Mouse (Mus musculus) cerebellum, adult 2 months (tissue): Measurements from ENCODE around the gene Paqr4. TPM values are rescaled to one million over a fixed set of nuclear protein-coding genes. Genes with fewer than 3 reads are reported as not detected.

ENCODE experiments used
- DNase-seq, 2 experiments: peaks; one replicate each; pipeline ENCODE4 v3.0.0; 2021
- H3K27ac ChIP-seq: fragments of 200-500 bp; 2 replicates; pipeline ENCODE4 v1.5.1; 2012; ENCODE audit warnings: low read length, control low read depth, inconsistent platforms; ENCODE audit not compliant: insufficient read depth
- H3K27me3 ChIP-seq: fragments of 200-500 bp; 2 replicates; pipeline ENCODE4 v1.6.1; 2012; ENCODE audit warnings: inconsistent platforms, mild to moderate bottlenecking, low read length, moderate library complexity; ENCODE audit not compliant: control insufficient read depth, insufficient read depth
- H3K4me1 ChIP-seq: fragments of 200-500 bp; 2 replicates; pipeline ENCODE4 v1.6.1; 2011; ENCODE audit warnings: low read length; ENCODE audit not compliant: control insufficient read depth, insufficient read depth
- H3K4me3 ChIP-seq: fragments of 200-500 bp; replicated peaks from 2 replicates; pipeline ENCODE3; 2011; ENCODE audit warnings: mild to moderate bottlenecking, low read depth, low read length, control low read depth; ENCODE audit not compliant: insufficient read depth
- CTCF ChIP-seq: fragments of 200-500 bp; IDR thresholded peaks from 2 replicates; pipeline ENCODE4 v1.5.1; 2011; ENCODE audit warnings: low read depth, mild to moderate bottlenecking, control low read depth, low read length, moderate library complexity, borderline replicate concordance; ENCODE audit not compliant: insufficient read depth
- POLR2A ChIP-seq: fragments of 200-500 bp; IDR thresholded peaks from 2 replicates; pipeline ENCODE4 v1.6.1; 2011; ENCODE audit warnings: low read length, control low read depth, borderline replicate concordance; ENCODE audit not compliant: insufficient read depth
- WGBS: fragments of 180-500 bp; shearing (Covaris S2); methylation state at CpG from one replicate; pipeline ENCODE4 v1.1.7; 2018; 5-methylcytosine and 5-hydroxymethylcytosine counted together
- polyA plus RNA-seq: library from polyadenylated mRNA; depleted of rRNA; stranded (reverse); fragments of >200 nt; gene quantifications from 2 replicates; pipeline ENCODE4 v1.2.3, GENCODE M21; 2012; rRNA removed

The Paqr4 gene
- 92.0 and 104 TPM in 2 replicates for polyA plus RNA-seq

DNA sequence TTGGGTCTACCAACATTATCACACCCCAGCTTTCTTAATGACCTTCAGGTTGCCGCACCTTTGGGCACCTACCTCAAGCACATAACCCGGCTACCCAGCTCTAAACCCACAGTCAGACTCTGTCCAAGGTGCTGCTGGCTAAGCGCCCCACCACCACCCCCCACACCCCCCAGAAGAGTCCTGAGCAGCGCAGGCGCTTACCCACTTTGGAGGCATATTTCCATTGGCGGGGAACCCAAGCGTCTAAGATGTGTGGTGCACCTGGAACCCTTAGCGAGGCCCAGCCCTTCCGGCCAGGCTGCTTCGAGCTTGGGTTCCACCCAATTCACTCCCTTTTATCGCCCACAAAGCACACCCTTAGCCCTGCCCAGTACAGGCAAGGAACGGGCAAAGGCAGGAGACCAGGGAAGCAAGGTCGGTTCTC lies at the start of gene Paqr4:
Gene Paqr4, minus strand, starts transcription at position 270 of the 424 bp plus-strand sequence.
- H3K4me1 ChIP-seq = peaks cover 9% of the 10 kb centered on the region; the same call in 1 of the 2 replicates
- WGBS = 3% methylated on average over 13 of the region's 13 CpGs
- TF ChIP-seq CTCF (no peak), POLR2A (no peak)

GRCm38 (mm10) chr17:23789749-23790268 lies 49.1 kb upstream of the Paqr4 start:
- Histone ChIP-seq H3K4me1 (peaks cover 3% of the 10 kb centered on the region; the same call in 1 of the 2 replicates), H3K4me3 (peak overlapping the region; percentile 61), H3K27ac (peak overlapping the region; percentile 78), H3K27me3 (no peaks in the 10 kb centered on the region)
- 40% methylated on average over 8 of the region's 8 CpGs for WGBS
- DNase-seq = no peak
- TF ChIP-seq POLR2A = no peak
- no peak for TF ChIP-seq CTCF

More for the DNA sequence above, at the start of gene Paqr4:
- peak within 1 kb of the TSS; percentile 71 for H3K27ac ChIP-seq
- peak within 1 kb of the TSS; percentile 83 for H3K4me3 ChIP-seq
- H3K27me3 ChIP-seq = no peaks in the 10 kb centered on the region; the same call in 1 of the 2 replicates
- peak in 1 of 2 experiments; percentile 52 for DNase-seq

- Histone ChIP-seq H3K4me1 (peaks cover 3% of the 10 kb centered on the region; the same call in 1 of the 2 replicates), H3K4me3 (no peak overlapping the region), H3K27me3 (no peaks in the 10 kb centered on the region), H3K27ac (no peak overlapping the region)
- DNase-seq = no peak
- whole genome bisulfite sequencing = 95% methylated on average over 4 of the region's 4 CpGs
- no peak for TF ChIP-seq CTCF
- no peak for TF ChIP-seq POLR2A
These were observed 48.3 kb upstream of the Paqr4 start for GRCm38 (mm10) chr17:23788973-23789372.

- WGBS = 3% methylated on average over 13 of the region's 13 CpGs
- peak; percentile 70 to 75 for DNase-seq
- H3K4me3 ChIP-seq = peak overlapping the region; percentile 77
- peaks cover 3% of the 10 kb centered on the region; the same call in 1 of the 2 replicates for H3K4me1 ChIP-seq
- TF ChIP-seq POLR2A (peak; percentile 54; the same call in 1 of the 2 replicates), CTCF (no peak)
- H3K27me3 ChIP-seq = no peaks in the 10 kb centered on the region
- peak overlapping the region; percentile 67 for H3K27ac ChIP-seq
These were observed 45.9 kb upstream of the Paqr4 start for GRCm38 (mm10) chr17:23786510-23786931.

- TF ChIP-seq CTCF (no peak), POLR2A (peak; percentile 45; the same call in 1 of the 2 replicates)
- WGBS = 2% methylated on average over 43 of the region's 43 CpGs
- Histone ChIP-seq H3K27me3 (no peaks in the 10 kb centered on the region), H3K27ac (peak within 1 kb of the TSS; percentile 78), H3K4me1 (peaks cover 3% of the 10 kb centered on the region; the same call in 1 of the 2 replicates), H3K4me3 (peak within 1 kb of the TSS; percentile 77)
- peak; percentile 93 to 96 for DNase-seq
These were observed 45.1 kb upstream of the Paqr4 start, which contains the start of gene Flywch2 for GRCm38 (mm10) chr17:23785561-23786471. TSS of gene Flywch2 (minus strand) at chr17:23786081.

DNA sequence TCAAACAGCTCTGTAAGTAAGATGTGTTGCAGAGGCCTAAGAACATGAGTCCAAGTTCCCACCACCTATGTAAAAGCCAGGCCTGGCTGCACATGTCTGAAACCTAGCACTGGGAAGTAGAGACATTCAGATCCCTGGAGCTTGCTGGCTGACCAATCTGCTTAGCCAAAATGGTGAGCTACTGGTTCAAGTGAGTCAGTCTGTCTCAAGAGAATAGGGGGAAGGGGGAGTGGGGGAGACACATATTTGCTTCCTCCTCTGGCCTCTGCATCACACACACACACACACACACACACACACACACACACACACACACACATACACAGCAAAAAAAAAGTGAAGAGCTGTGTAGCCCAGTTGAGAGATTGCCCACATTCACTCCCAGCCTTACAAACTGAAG lies 42.7 kb upstream of the Paqr4 start:
- H3K4me1 ChIP-seq = no peaks in the 10 kb centered on the region
- H3K27ac ChIP-seq = no peak overlapping the region
- no peak overlapping the region for H3K4me3 ChIP-seq
- TF ChIP-seq POLR2A (no peak), CTCF (no peak)
- no peaks in the 10 kb centered on the region for H3K27me3 ChIP-seq
- DNase-seq = no peak

DNA sequence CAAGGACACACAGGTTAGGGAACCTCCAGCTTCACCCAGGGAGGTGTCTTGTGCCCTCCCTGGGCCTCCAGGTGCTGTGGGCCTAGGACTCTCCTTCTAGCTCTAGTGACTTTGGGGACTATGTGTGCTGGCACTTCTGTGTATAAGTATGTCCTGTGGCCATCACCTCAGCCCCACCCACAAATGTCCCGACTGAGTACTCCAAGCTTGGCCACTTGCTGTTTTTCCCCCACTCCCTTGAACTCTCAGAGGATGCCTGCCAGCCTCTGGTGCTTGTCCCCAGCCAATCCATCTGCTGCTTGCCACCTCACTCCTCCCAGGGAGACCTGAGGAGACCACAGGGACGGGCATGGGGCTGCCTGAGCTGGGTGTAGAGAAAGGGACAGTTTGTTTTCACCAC lies 37.8 kb upstream of the Paqr4 start:
- Histone ChIP-seq H3K4me3 (no peak overlapping the region), H3K4me1 (no peaks in the 10 kb centered on the region), H3K27ac (no peak overlapping the region), H3K27me3 (no peaks in the 10 kb centered on the region)
- DNase-seq = no peak
- TF ChIP-seq POLR2A (no peak), CTCF (no peak)
- 41% methylated on average over 2 of the region's 2 CpGs for WGBS

DNA sequence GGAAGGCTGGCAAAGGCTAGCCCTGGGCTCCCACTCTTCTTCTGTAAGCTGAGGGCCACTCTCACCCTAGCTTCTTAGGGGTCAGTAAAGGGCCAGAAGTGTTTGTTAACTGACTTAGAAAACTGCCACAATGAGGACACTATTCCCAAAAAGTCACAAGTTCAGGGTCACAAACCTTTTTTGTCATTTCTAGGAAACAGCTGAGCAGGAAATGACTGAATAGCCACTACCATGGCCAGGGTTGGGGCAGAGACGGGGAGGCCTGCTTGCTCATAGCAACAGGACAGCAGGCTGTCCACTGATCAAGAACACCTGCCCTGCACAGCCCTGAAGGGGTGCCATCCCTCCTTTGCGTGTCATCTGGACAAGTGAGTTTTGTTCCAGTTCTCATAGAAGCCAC lies 36.5 kb upstream of the Paqr4 start:
- H3K27me3 ChIP-seq = no peaks in the 10 kb centered on the region
- no peak overlapping the region for H3K27ac ChIP-seq
- no peaks in the 10 kb centered on the region for H3K4me1 ChIP-seq
- H3K4me3 ChIP-seq = no peak overlapping the region
- no peak for DNase-seq
- WGBS = 84% methylated on average over 2 of the region's 2 CpGs
- TF ChIP-seq CTCF (no peak), POLR2A (no peak)
